Mouse (Mus musculus) intestine, embryonic 15.5 days (tissue): Measurements from ENCODE around the gene Spire2. TPM values are rescaled to one million over a fixed set of nuclear protein-coding genes. Genes with fewer than 3 reads are reported as not detected.

ENCODE experiments used
- ATAC-seq: fragments of 200-750 bp; cut with Nextera tagmentation; 2 replicates; pipeline ENCODE4 v1.8.0; 2017; ENCODE audit warnings: moderate TSS enrichment, moderate library complexity
- H3K27ac ChIP-seq: fragments of 300-500 bp; sonication (generic); 2 replicates; pipeline ENCODE4 v1.5.1; 2015; ENCODE audit warnings: mild to moderate bottlenecking, inconsistent platforms
- H3K27me3 ChIP-seq: fragments of 300-500 bp; sonication (generic); replicated peaks from 2 replicates; pipeline ENCODE4 v1.6.1; 2015; ENCODE audit warnings: inconsistent platforms
- H3K36me3 ChIP-seq: fragments of 300-500 bp; sonication (generic); 2 replicates; pipeline ENCODE4 v1.6.1; 2015; ENCODE audit warnings: inconsistent platforms
- H3K4me1 ChIP-seq: fragments of 300-500 bp; sonication (generic); replicated peaks from 2 replicates; pipeline ENCODE4 v1.6.1; 2015; ENCODE audit warnings: inconsistent platforms
- H3K4me2 ChIP-seq: fragments of 300-500 bp; sonication (generic); replicated peaks from 2 replicates; pipeline ENCODE4 v1.6.1; 2015; ENCODE audit warnings: mild to moderate bottlenecking, inconsistent platforms
- H3K4me3 ChIP-seq: fragments of 300-500 bp; sonication (generic); replicated peaks from 2 replicates; pipeline ENCODE4 v1.5.1; 2015; ENCODE audit warnings: inconsistent platforms
- H3K9ac ChIP-seq: fragments of 300-500 bp; sonication (generic); 2 replicates; pipeline ENCODE4 v1.6.1; 2015; ENCODE audit warnings: inconsistent platforms
- H3K9me3 ChIP-seq: fragments of 300-500 bp; sonication (generic); 2 replicates; pipeline ENCODE4 v1.6.1; 2016; ENCODE audit warnings: inconsistent platforms
- WGBS: fragments of 180-500 bp; shearing (Covaris S2); methylation state at CpG from one replicate; pipeline ENCODE4 v1.1.7; 2015; 5-methylcytosine and 5-hydroxymethylcytosine counted together
- polyA plus RNA-seq: library from polyadenylated mRNA; unstranded; fragments of >200 nt; fragmentation: Nextera tagmentation; extraction: Ambion mirVana; gene quantifications from 2 replicates; pipeline ENCODE4 v1.2.1, GENCODE M21; 2015

The Spire2 gene
- polyA plus RNA-seq, 1 experiment from 2014 or later = 3.9 TPM

GRCm38 (mm10) chr8:123317781-123318466 is 14.6 kb upstream of the Spire2 start:
- WGBS = 5% methylated on average over 21 of the region's 21 CpGs

GRCm38 (mm10) chr8:123318467-123318911 is 14.0 kb upstream of the Spire2 start, which contains the start of gene Fanca:
Gene Fanca, minus strand, starts transcription at chr8:123318576.
- peak; percentile 100 for ATAC-seq
- Histone ChIP-seq H3K36me3 (no peaks in the 10 kb centered on the region), H3K27ac (no peak within 1 kb of the TSS; the same call in 1 of the 2 replicates), H3K4me3 (peak within 1 kb of the TSS; percentile 53), H3K4me1 (peaks cover 14% of the 10 kb centered on the region), H3K9me3 (no peaks in the 10 kb centered on the region), H3K9ac (peak within 1 kb of the TSS; percentile 48), H3K4me2 (peak within 1 kb of the TSS; percentile 79), H3K27me3 (no peaks in the 10 kb centered on the region)
- under 1% methylated on average over 24 of the region's 24 CpGs for WGBS

More at GRCm38 (mm10) chr8:123317781-123318466, 14.6 kb upstream of the Spire2 start:
- Histone ChIP-seq H3K27me3 (no peaks in the 10 kb centered on the region), H3K4me3 (peak overlapping the region; percentile 53), H3K4me2 (peak overlapping the region; percentile 79), H3K27ac (no peak overlapping the region), H3K4me1 (peaks cover 14% of the 10 kb centered on the region), H3K36me3 (no peaks in the 10 kb centered on the region), H3K9me3 (no peaks in the 10 kb centered on the region), H3K9ac (peak overlapping the region; percentile 48)
- peak; percentile 91 for ATAC-seq

- H3K9me3 ChIP-seq = no peaks in the 10 kb centered on the region
- H3K36me3 ChIP-seq = no peaks in the 10 kb centered on the region
- no peak overlapping the region for H3K9ac ChIP-seq
- H3K27me3 ChIP-seq = no peaks in the 10 kb centered on the region
- H3K4me1 ChIP-seq = peaks cover 14% of the 10 kb centered on the region
- 0 out of 2 replicates have a peak, but pooled peaks have one; percentile 18 for ATAC-seq
- WGBS = 29% methylated on average over 7 of the region's 7 CpGs
- no peak overlapping the region for H3K27ac ChIP-seq
- no peak overlapping the region for H3K4me3 ChIP-seq
- no peak overlapping the region for H3K4me2 ChIP-seq
Observed at GRCm38 (mm10) chr8:123319522-123320164, 12.9 kb upstream of the Spire2 start.

- no peak overlapping the region for H3K4me2 ChIP-seq
- H3K9ac ChIP-seq = no peak overlapping the region
- peaks cover 11% of the 10 kb centered on the region for H3K4me1 ChIP-seq
- ATAC-seq = no peak
- no peaks in the 10 kb centered on the region for H3K9me3 ChIP-seq
- H3K4me3 ChIP-seq = no peak overlapping the region
- H3K27me3 ChIP-seq = 0 out of 2 replicates have a peak, but pooled peaks cover 3% of the 10 kb centered on the region
- no peak overlapping the region for H3K27ac ChIP-seq
- H3K36me3 ChIP-seq = no peaks in the 10 kb centered on the region
- WGBS = 82% methylated on average over 2 of the region's 2 CpGs
Observed at GRCm38 (mm10) chr8:123328552-123328951, 4.0 kb upstream of the Spire2 start.

GRCm38 (mm10) chr8:123329350-123329749 is 3.2 kb upstream of the Spire2 start:
- Histone ChIP-seq H3K36me3 (no peaks in the 10 kb centered on the region), H3K4me3 (no peak overlapping the region), H3K9ac (no peak overlapping the region), H3K4me2 (no peak overlapping the region), H3K4me1 (peaks cover 16% of the 10 kb centered on the region), H3K27me3 (0 out of 2 replicates have a peak, but pooled peaks cover 10% of the 10 kb centered on the region), H3K27ac (no peak overlapping the region), H3K9me3 (no peaks in the 10 kb centered on the region)
- no peak for ATAC-seq
- WGBS = 55% methylated on average over 4 of the region's 4 CpGs

GRCm38 (mm10) chr8:123329961-123330360 is 2.6 kb upstream of the Spire2 start:
- Histone ChIP-seq H3K4me3 (no peak overlapping the region), H3K27ac (no peak overlapping the region), H3K9ac (no peak overlapping the region), H3K36me3 (no peaks in the 10 kb centered on the region), H3K4me2 (no peak overlapping the region), H3K4me1 (peaks cover 16% of the 10 kb centered on the region), H3K9me3 (no peaks in the 10 kb centered on the region), H3K27me3 (0 out of 2 replicates have a peak, but pooled peaks cover 10% of the 10 kb centered on the region)
- ATAC-seq = no peak
- WGBS = 64% methylated on average over 5 of the region's 5 CpGs

GRCm38 (mm10) chr8:123330701-123331100 is 1.8 kb upstream of the Spire2 start:
- 76% methylated on average over 6 of the region's 6 CpGs for WGBS

GRCm38 (mm10) chr8:123331301-123331700 is 1.2 kb upstream of the Spire2 start:
- ATAC-seq = no peak
- WGBS = 75% methylated on average over 2 of the region's 2 CpGs
- no peak overlapping the region for H3K27ac ChIP-seq

More at GRCm38 (mm10) chr8:123330701-123331100, 1.8 kb upstream of the Spire2 start:
- Histone ChIP-seq H3K4me3 (no peak overlapping the region), H3K4me2 (no peak overlapping the region), H3K27ac (no peak overlapping the region), H3K9ac (no peak overlapping the region), H3K27me3 (0 out of 2 replicates have a peak, but pooled peaks cover 10% of the 10 kb centered on the region), H3K36me3 (no peaks in the 10 kb centered on the region), H3K4me1 (peaks cover 16% of the 10 kb centered on the region), H3K9me3 (no peaks in the 10 kb centered on the region)
- ATAC-seq = no peak

GRCm38 (mm10) chr8:123331810-123332209 is 703 bp upstream of the Spire2 start:
- Histone ChIP-seq H3K4me3 (peak overlapping the region; percentile 63; the same call in 1 of the 2 replicates), H3K27ac (0 out of 2 replicates have a peak overlapping the region, but pooled peaks have one; percentile 2), H3K9me3 (no peaks in the 10 kb centered on the region)

More at GRCm38 (mm10) chr8:123331301-123331700, 1.2 kb upstream of the Spire2 start:
- no peaks in the 10 kb centered on the region for H3K9me3 ChIP-seq
- 0 out of 2 replicates have a peak, but pooled peaks cover 10% of the 10 kb centered on the region for H3K27me3 ChIP-seq
- no peak overlapping the region for H3K4me2 ChIP-seq
- no peak overlapping the region for H3K4me3 ChIP-seq
- H3K9ac ChIP-seq = no peak overlapping the region
- no peaks in the 10 kb centered on the region for H3K36me3 ChIP-seq
- H3K4me1 ChIP-seq = peaks cover 16% of the 10 kb centered on the region

GRCm38 (mm10) chr8:123333091-123333587 is 626 bp downstream of the Spire2 start:
- H3K4me1 ChIP-seq = peaks cover 19% of the 10 kb centered on the region
- WGBS = 10% methylated on average over 20 of the region's 21 CpGs
- no peaks in the 10 kb centered on the region for H3K9me3 ChIP-seq
- H3K4me2 ChIP-seq = peak overlapping the region; percentile 94
- H3K27ac ChIP-seq = no peak overlapping the region
- no peaks in the 10 kb centered on the region for H3K36me3 ChIP-seq
- no peak; the same call in 1 of the 2 replicates for ATAC-seq
- H3K27me3 ChIP-seq = 0 out of 2 replicates have a peak, but pooled peaks cover 10% of the 10 kb centered on the region
- peak overlapping the region; percentile 63 for H3K4me3 ChIP-seq
- H3K9ac ChIP-seq = peak overlapping the region; percentile 38

More at GRCm38 (mm10) chr8:123331810-123332209, 703 bp upstream of the Spire2 start:
- no peak for ATAC-seq
- Histone ChIP-seq H3K36me3 (no peaks in the 10 kb centered on the region), H3K9ac (no peak overlapping the region), H3K27me3 (0 out of 2 replicates have a peak, but pooled peaks cover 10% of the 10 kb centered on the region), H3K4me2 (peak overlapping the region; percentile 94), H3K4me1 (peaks cover 16% of the 10 kb centered on the region)
- 22% methylated on average over 8 of the region's 8 CpGs for WGBS

GRCm38 (mm10) chr8:123333864-123334263 is 1.4 kb downstream of the Spire2 start:
- H3K36me3 ChIP-seq = no peaks in the 10 kb centered on the region
- H3K9me3 ChIP-seq = no peaks in the 10 kb centered on the region
- no peak overlapping the region for H3K27ac ChIP-seq
- H3K27me3 ChIP-seq = 0 out of 2 replicates have a peak, but pooled peaks cover 10% of the 10 kb centered on the region
- no peak for ATAC-seq
- peak overlapping the region; percentile 20 for H3K4me2 ChIP-seq
- peaks cover 19% of the 10 kb centered on the region for H3K4me1 ChIP-seq
- no peak overlapping the region for H3K9ac ChIP-seq
- no peak overlapping the region for H3K4me3 ChIP-seq
- 7% methylated on average over 7 of the region's 7 CpGs for WGBS

- WGBS = 3% methylated on average over 1 of the region's 1 CpGs
- ATAC-seq = no peak
- Histone ChIP-seq H3K27ac (no peak overlapping the region), H3K9ac (no peak overlapping the region), H3K4me3 (no peak overlapping the region), H3K36me3 (no peaks in the 10 kb centered on the region), H3K27me3 (0 out of 2 replicates have a peak, but pooled peaks cover 10% of the 10 kb centered on the region), H3K9me3 (no peaks in the 10 kb centered on the region), H3K4me2 (0 out of 2 replicates have a peak overlapping the region, but pooled peaks have one; percentile 20), H3K4me1 (peaks cover 19% of the 10 kb centered on the region)
Observed at GRCm38 (mm10) chr8:123334467-123334866, 2.0 kb downstream of the Spire2 start.
